Mouse (Mus musculus) limb, embryonic 14.5 days (tissue): ENCODE data around the gene Edaradd. TPM values are rescaled to one million over a fixed set of nuclear protein-coding genes. Genes with fewer than 3 reads are reported as not detected.
"Not testable (repeated sequence)": the region's sequence is repeated elsewhere in the genome, so short reads cannot be mapped to it uniquely, and the experiment has no call there.

Source experiments
- ATAC-seq: fragments of 200-750 bp; cut with Nextera tagmentation; 2 replicates; pipeline ENCODE4 v1.8.0; 2017; ENCODE audit warnings: low read depth, moderate number of reproducible peaks, moderate TSS enrichment; ENCODE audit not compliant: low FRiP score
- DNase-seq: peaks from one replicate; pipeline ENCODE4 v3.0.0-alpha.2; 2015; ENCODE audit warnings: low spot score
- H3K27ac ChIP-seq: fragments of 300-500 bp; sonication (generic); replicated peaks from 2 replicates; pipeline ENCODE4 v1.5.1; 2014; ENCODE audit warnings: low read depth, mild to moderate bottlenecking, low read length, moderate library complexity, mixed read lengths
- H3K27me3 ChIP-seq: fragments of 300-500 bp; sonication (generic); 2 replicates; pipeline ENCODE4 v1.6.1; 2014; ENCODE audit warnings: low read length, mixed read lengths; ENCODE audit not compliant: control insufficient read depth, insufficient read depth
- H3K36me3 ChIP-seq: fragments of 300-500 bp; sonication (generic); 2 replicates; pipeline ENCODE4 v1.6.1; 2014; ENCODE audit warnings: mild to moderate bottlenecking, low read length, moderate library complexity, mixed read lengths; ENCODE audit not compliant: control insufficient read depth, insufficient read depth
- H3K4me1 ChIP-seq: fragments of 300-500 bp; sonication (generic); 2 replicates; pipeline ENCODE4 v1.6.1; 2014; ENCODE audit warnings: antibody characterized with exemption, low read length, mixed read lengths; ENCODE audit not compliant: control insufficient read depth, insufficient read depth
- H3K4me2 ChIP-seq: fragments of 300-500 bp; sonication (generic); replicated peaks from 2 replicates; pipeline ENCODE4 v1.6.1; 2014; ENCODE audit warnings: low read depth, mild to moderate bottlenecking, low read length, moderate library complexity; ENCODE audit not compliant: severe bottlenecking
- H3K4me3 ChIP-seq: fragments of 300-500 bp; sonication (generic); replicated peaks from 2 replicates; pipeline ENCODE4 v1.5.1; 2014; ENCODE audit warnings: low read length
- H3K9ac ChIP-seq: fragments of 300-500 bp; sonication (generic); 2 replicates; pipeline ENCODE4 v1.6.1; 2014; ENCODE audit warnings: mild to moderate bottlenecking, low read depth, low read length, moderate library complexity; ENCODE audit not compliant: severe bottlenecking
- H3K9me3 ChIP-seq: fragments of 300-500 bp; sonication (generic); 2 replicates; pipeline ENCODE4 v1.6.1; 2016; ENCODE audit warnings: low read length; ENCODE audit not compliant: control insufficient read depth
- POLR2A ChIP-seq: fragments of 200-500 bp; IDR thresholded peaks from 2 replicates; pipeline ENCODE4 v1.8.0; 2012; ENCODE audit warnings: inconsistent platforms, mild to moderate bottlenecking, moderate library complexity, borderline replicate concordance; ENCODE audit not compliant: insufficient read depth, insufficient read length; ENCODE audit errors: extremely low read depth
- WGBS: fragments of 180-500 bp; shearing (Covaris S2); extraction: QIAGEN DNeasy Blood & Tissue Kit; methylation state at CpG from one replicate; pipeline ENCODE4 v1.1.7; 2014; 5-methylcytosine and 5-hydroxymethylcytosine counted together
- polyA plus RNA-seq, 2 experiments: library from polyadenylated mRNA; depleted of rRNA in 1 of 2; stranded (reverse) in 1 of 2; unstranded in 1 of 2; fragments of >200 nt; fragmentation: Nextera tagmentation in 1 of 2; extraction: Ambion mirVana in 1 of 2; gene quantifications; 2 replicates each; pipeline versions ENCODE4 v1.2.1 to v1.2.3; 2012 to 2014

The Edaradd gene
- polyA plus RNA-seq, 2 experiments, result 1.7 to 3.8 TPM

- no peaks in the 10 kb centered on the region for H3K36me3 ChIP-seq
- no peak overlapping the region for H3K9ac ChIP-seq
- no peaks in the 10 kb centered on the region for H3K4me1 ChIP-seq
- no peaks in the 10 kb centered on the region for H3K27me3 ChIP-seq
- DNase-seq (no peak), ATAC-seq (no peak)
- no peak overlapping the region for H3K4me3 ChIP-seq
- 84% methylated on average over 15 of the region's 15 CpGs for WGBS
- H3K4me2 ChIP-seq, result no peak overlapping the region
- H3K27ac ChIP-seq, result no peak overlapping the region
- H3K9me3 ChIP-seq, result no peaks in the 10 kb centered on the region
- TF ChIP-seq POLR2A, result no peak
Measured at GRCm38 (mm10) chr13:12478301-12478700, 41.9 kb downstream of the Edaradd start.

- TF ChIP-seq POLR2A, result no peak
- 90% methylated on average over 4 of the region's 4 CpGs for WGBS
- no peak for ATAC-seq
- Histone ChIP-seq H3K9me3 (no peaks in the 10 kb centered on the region), H3K36me3 (no peaks in the 10 kb centered on the region), H3K27ac (no peak overlapping the region), H3K4me3 (no peak overlapping the region), H3K9ac (no peak overlapping the region), H3K27me3 (no peaks in the 10 kb centered on the region), H3K4me1 (no peaks in the 10 kb centered on the region), H3K4me2 (no peak overlapping the region)
- no peak for DNase-seq
Measured at GRCm38 (mm10) chr13:12476886-12477285, 43.4 kb downstream of the Edaradd start.

GRCm38 (mm10) chr13:12475239-12475638 is 45.0 kb downstream of the Edaradd start:
- no peak for DNase-seq
- Histone ChIP-seq H3K27me3 (no peaks in the 10 kb centered on the region), H3K9ac (no peak overlapping the region), H3K4me2 (no peak overlapping the region), H3K27ac (no peak overlapping the region), H3K36me3 (no peaks in the 10 kb centered on the region), H3K4me3 (no peak overlapping the region), H3K4me1 (no peaks in the 10 kb centered on the region), H3K9me3 (no peaks in the 10 kb centered on the region)
- no peak for ATAC-seq
- no peak for TF ChIP-seq POLR2A
- WGBS, result 94% methylated on average over 6 of the region's 6 CpGs

DNA sequence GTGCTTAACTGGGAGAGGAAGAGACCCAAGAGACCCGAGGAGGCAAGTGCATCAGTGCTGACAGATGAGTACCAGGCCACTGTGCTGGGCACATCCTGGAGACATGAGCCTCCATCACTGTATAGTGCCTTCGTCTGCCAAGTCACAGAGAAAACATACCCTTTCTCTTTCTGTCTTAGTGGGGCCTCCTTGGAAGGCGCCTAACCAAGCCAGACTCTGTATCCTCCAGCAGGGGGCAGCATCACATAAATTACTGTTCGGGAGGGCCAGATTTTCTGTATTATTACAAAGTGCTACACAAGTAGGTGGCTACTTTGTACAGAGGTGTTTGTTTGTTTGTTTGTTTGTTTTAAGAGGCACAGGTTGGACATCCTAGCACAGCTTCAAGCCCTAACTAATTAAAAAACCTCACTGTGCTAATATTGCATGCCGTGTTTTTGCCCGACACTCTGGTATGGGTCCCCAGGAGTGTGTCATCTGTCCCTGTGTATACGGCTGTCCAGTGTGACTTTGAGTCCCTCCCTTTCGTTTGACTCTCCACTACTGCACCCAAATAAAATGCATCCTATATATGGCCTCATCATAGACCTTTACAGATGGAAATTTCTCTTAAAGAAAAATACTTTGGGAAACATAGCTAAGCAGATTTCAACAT is 46.4 kb downstream of the Edaradd start:
- H3K4me2 ChIP-seq, result no peak overlapping the region
- no peaks in the 10 kb centered on the region for H3K9me3 ChIP-seq
- peak; percentile 79 for DNase-seq
- WGBS, result 34% methylated on average over 8 of the region's 8 CpGs
- no peaks in the 10 kb centered on the region for H3K27me3 ChIP-seq
- no peaks in the 10 kb centered on the region for H3K4me1 ChIP-seq
- peak; percentile 78 for ATAC-seq
- no peak overlapping the region for H3K4me3 ChIP-seq
- H3K27ac ChIP-seq, result no peak overlapping the region
- H3K36me3 ChIP-seq, result no peaks in the 10 kb centered on the region
- no peak for TF ChIP-seq POLR2A
- H3K9ac ChIP-seq, result no peak overlapping the region

GRCm38 (mm10) chr13:12468488-12468887 is 51.8 kb downstream of the Edaradd start:
- WGBS, result 92% methylated on average over 1 of the region's 1 CpGs
- Histone ChIP-seq H3K9ac (no peak overlapping the region), H3K4me1 (no peaks in the 10 kb centered on the region), H3K27me3 (no peaks in the 10 kb centered on the region), H3K27ac (no peak overlapping the region), H3K36me3 (no peaks in the 10 kb centered on the region), H3K4me3 (no peak overlapping the region), H3K9me3 (no peaks in the 10 kb centered on the region), H3K4me2 (no peak overlapping the region)
- DNase-seq, result no peak
- TF ChIP-seq POLR2A, result no peak
- no peak for ATAC-seq

- 76% methylated on average over 1 of the region's 1 CpGs for WGBS
- TF ChIP-seq POLR2A, result no peak
- Histone ChIP-seq H3K9me3 (no peaks in the 10 kb centered on the region), H3K4me1 (0 out of 2 replicates have a peak, but pooled peaks cover 3% of the 10 kb centered on the region), H3K27me3 (no peaks in the 10 kb centered on the region), H3K9ac (no peak within 1 kb of the TSS), H3K36me3 (no peaks in the 10 kb centered on the region), H3K4me2 (no peak within 1 kb of the TSS), H3K27ac (no peak within 1 kb of the TSS), H3K4me3 (no peak within 1 kb of the TSS)
- ATAC-seq (no peak), DNase-seq (no peak)
Measured at GRCm38 (mm10) chr13:12464844-12465243, 55.4 kb downstream of the Edaradd start, which contains the start of gene Lgals8. Gene Lgals8, minus strand, starts transcription at chr13:12464944.

GRCm38 (mm10) chr13:12464159-12464558 is 56.1 kb downstream of the Edaradd start:
- not testable (repeated sequence) for H3K4me2 ChIP-seq, DNase-seq, H3K27me3 ChIP-seq, H3K36me3 ChIP-seq, H3K9ac ChIP-seq, H3K27ac ChIP-seq, H3K4me1 ChIP-seq, H3K4me3 ChIP-seq, H3K9me3 ChIP-seq, ATAC-seq
- 77% methylated on average over 6 of the region's 6 CpGs for WGBS
